Mouse (Mus musculus) neural tube, embryonic 15.5 days (tissue): Measurements from ENCODE around the gene Fzd2. TPM values are rescaled to one million over a fixed set of nuclear protein-coding genes. Genes with fewer than 3 reads are reported as not detected.

ENCODE experiments used
- ATAC-seq: fragments of 200-750 bp; cut with Nextera tagmentation; 2 replicates; pipeline ENCODE4 v1.8.0; 2017; ENCODE audit warnings: mild to moderate bottlenecking, moderate TSS enrichment, moderate library complexity; ENCODE audit not compliant: low FRiP score
- H3K27ac ChIP-seq: fragments of 300-500 bp; sonication (generic); replicated peaks from 2 replicates; pipeline ENCODE4 v1.5.1; 2015; ENCODE audit warnings: mild to moderate bottlenecking, inconsistent platforms
- H3K27me3 ChIP-seq: fragments of 300-500 bp; sonication (generic); replicated peaks from 2 replicates; pipeline ENCODE4 v1.6.1; 2015; ENCODE audit warnings: inconsistent platforms
- H3K36me3 ChIP-seq: fragments of 300-500 bp; sonication (generic); 2 replicates; pipeline ENCODE4 v1.6.1; 2015; ENCODE audit warnings: inconsistent platforms
- H3K4me1 ChIP-seq: fragments of 300-500 bp; sonication (generic); 2 replicates; pipeline ENCODE4 v1.6.1; 2015; ENCODE audit warnings: inconsistent platforms
- H3K4me2 ChIP-seq: fragments of 300-500 bp; sonication (generic); 2 replicates; pipeline ENCODE4 v1.6.1; 2015; ENCODE audit warnings: inconsistent platforms, mild to moderate bottlenecking, moderate library complexity
- H3K4me3 ChIP-seq: fragments of 300-500 bp; sonication (generic); replicated peaks from 2 replicates; pipeline ENCODE4 v1.5.1; 2015; ENCODE audit warnings: mild to moderate bottlenecking, inconsistent platforms
- H3K9ac ChIP-seq: fragments of 300-500 bp; sonication (generic); replicated peaks from 2 replicates; pipeline ENCODE4 v1.6.1; 2015; ENCODE audit warnings: mild to moderate bottlenecking, inconsistent platforms
- H3K9me3 ChIP-seq: fragments of 300-500 bp; sonication (generic); replicated peaks from 2 replicates; pipeline ENCODE4 v1.6.1; 2016; ENCODE audit warnings: inconsistent platforms
- WGBS: fragments of 180-500 bp; shearing (Covaris S2); methylation state at CpG from one replicate; pipeline ENCODE4 v1.1.7; 2015; ENCODE audit warnings: mixed read lengths; 5-methylcytosine and 5-hydroxymethylcytosine counted together
- polyA plus RNA-seq: library from polyadenylated mRNA; unstranded; fragments of >200 nt; fragmentation: Nextera tagmentation; extraction: Ambion mirVana; gene quantifications from 2 replicates; pipeline ENCODE4 v1.2.1, GENCODE M21; 2015

The Fzd2 gene
- polyA plus RNA-seq, 1 experiment from 2014 or later, result 8.0 TPM

DNA sequence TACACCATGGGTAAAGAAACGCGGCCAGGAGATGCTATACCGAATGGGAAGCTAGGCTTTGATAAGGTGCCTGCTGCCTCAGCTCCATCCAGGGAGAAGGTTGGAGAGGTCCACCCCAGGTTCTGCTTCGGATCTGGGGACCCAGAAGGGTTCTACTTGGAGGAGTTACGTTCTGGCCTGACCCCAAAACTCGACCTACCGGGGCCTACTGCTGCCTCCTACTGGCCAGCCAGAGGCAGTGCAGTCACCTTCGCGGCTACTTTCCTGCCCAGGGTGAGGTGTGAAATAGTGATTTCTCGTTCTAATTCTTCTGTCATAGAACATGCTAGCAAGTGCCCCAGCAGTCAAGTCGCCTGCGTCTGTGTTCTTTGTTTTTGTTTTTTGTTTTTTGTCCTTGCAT lies 36.0 kb upstream of the Fzd2 start:
- WGBS, result 83% methylated on average over 12 of the region's 12 CpGs
- H3K4me2 ChIP-seq, result no peak overlapping the region
- no peak for ATAC-seq

DNA sequence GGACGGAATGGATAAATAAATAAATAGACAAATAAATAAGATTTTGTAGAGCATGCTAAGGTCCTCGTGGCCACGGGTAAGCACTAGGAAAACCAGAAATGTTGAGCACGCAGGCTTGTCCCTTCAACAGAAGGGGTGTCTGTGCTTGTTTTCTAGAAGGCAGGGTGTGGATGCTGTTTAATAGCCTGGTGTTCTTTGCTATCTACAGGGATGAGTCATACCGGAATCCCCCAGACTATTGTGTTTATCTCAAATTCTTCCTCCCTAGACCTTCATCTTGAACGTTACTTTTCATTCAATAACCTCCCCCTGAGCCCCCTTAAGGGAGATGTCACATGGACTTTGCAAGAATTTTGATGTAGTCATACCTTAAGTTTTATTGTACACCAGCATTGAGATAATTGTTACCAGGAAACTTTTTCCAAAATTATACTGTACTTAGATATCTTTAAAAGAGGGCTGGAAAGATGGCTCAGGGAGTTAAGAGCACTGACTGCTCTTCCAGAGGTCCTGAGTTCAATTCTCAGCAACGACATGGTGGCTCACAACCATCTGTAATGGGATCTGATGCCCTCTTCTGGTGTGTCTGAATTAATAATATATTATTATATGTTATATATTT lies 35.3 kb upstream of the Fzd2 start:
- H3K27me3 ChIP-seq, result no peaks in the 10 kb centered on the region
- H3K27ac ChIP-seq, result no peak overlapping the region
- no peak for ATAC-seq
- H3K4me3 ChIP-seq, result no peak overlapping the region
- no peaks in the 10 kb centered on the region for H3K36me3 ChIP-seq
- 0 out of 2 replicates have a peak, but pooled peaks cover 5% of the 10 kb centered on the region for H3K4me1 ChIP-seq
- no peak overlapping the region for H3K9ac ChIP-seq
- H3K4me2 ChIP-seq, result no peak overlapping the region
- no peaks in the 10 kb centered on the region for H3K9me3 ChIP-seq
- 83% methylated on average over 7 of the region's 7 CpGs for WGBS

More for the DNA sequence above, 36.0 kb upstream of the Fzd2 start:
- Histone ChIP-seq H3K4me3 (no peak overlapping the region), H3K9ac (no peak overlapping the region), H3K9me3 (no peaks in the 10 kb centered on the region), H3K27ac (no peak overlapping the region), H3K4me1 (0 out of 2 replicates have a peak, but pooled peaks cover 3% of the 10 kb centered on the region), H3K36me3 (no peaks in the 10 kb centered on the region), H3K27me3 (no peaks in the 10 kb centered on the region)

DNA sequence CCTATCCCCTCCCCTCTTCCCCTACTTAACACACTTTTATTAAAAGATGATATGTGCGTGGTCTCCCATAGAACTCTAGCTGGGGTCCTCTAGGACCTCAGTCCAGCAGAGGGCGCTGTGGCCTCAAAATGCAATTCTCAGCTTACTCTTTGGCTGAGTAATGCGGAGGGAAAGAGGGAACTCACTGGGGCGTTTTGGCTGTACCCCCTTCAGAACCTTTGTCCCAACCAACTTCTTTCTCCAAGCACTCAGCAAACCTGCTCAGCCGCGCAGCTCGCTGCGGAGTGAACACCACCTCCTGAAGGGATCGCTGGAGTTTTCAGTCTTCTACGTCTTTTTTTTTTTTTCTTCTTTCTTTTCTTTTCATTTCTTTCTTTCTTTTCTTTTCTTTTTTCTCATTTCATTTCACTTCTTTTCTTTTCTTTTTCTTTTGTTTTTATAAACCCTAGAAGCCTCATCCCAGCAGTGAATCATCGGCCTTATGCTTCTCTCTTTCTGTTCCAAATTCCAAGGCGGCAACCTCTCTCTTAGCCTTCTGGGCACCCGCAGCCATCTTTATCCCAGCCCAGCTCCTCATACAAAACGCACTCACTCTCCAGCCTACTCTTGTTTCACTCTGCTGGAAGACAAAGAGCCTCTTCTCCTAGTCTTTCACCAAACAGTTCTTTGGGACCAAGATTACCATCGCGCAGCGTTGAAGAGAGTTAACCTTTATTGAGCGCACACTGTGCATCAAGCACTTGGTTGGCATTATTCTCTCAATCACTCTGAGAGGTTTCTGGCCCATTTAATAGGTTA lies 31.1 kb upstream of the Fzd2 start:
- peak overlapping the region; percentile 56 for H3K9ac ChIP-seq
- ATAC-seq, result 0 out of 2 replicates have a peak, but pooled peaks have one; percentile 50
- peak overlapping the region; percentile 42 for H3K4me3 ChIP-seq
- 6% methylated on average over 18 of the region's 18 CpGs for WGBS
- H3K36me3 ChIP-seq, result no peaks in the 10 kb centered on the region
- H3K4me2 ChIP-seq, result peak overlapping the region; percentile 84
- no peaks in the 10 kb centered on the region for H3K27me3 ChIP-seq
- no peak overlapping the region for H3K27ac ChIP-seq
- H3K4me1 ChIP-seq, result 0 out of 2 replicates have a peak, but pooled peaks cover 5% of the 10 kb centered on the region
- no peaks in the 10 kb centered on the region for H3K9me3 ChIP-seq

- H3K4me1 ChIP-seq, result peaks cover 20% of the 10 kb centered on the region
- H3K4me3 ChIP-seq, result no peak overlapping the region
- no peak for ATAC-seq
- H3K36me3 ChIP-seq, result no peaks in the 10 kb centered on the region
- no peak overlapping the region for H3K27ac ChIP-seq
- 29% methylated on average over 1 of the region's 1 CpGs for whole genome bisulfite sequencing
- no peak overlapping the region for H3K4me2 ChIP-seq
- H3K9ac ChIP-seq, result no peak overlapping the region
- H3K27me3 ChIP-seq, result no peaks in the 10 kb centered on the region
- no peaks in the 10 kb centered on the region for H3K9me3 ChIP-seq
These were observed 29.2 kb upstream of the Fzd2 start for GRCm38 (mm10) chr11:102575034-102575433.

GRCm38 (mm10) chr11:102576050-102576754 lies 28.0 kb upstream of the Fzd2 start:
- Histone ChIP-seq H3K4me2 (no peak overlapping the region), H3K4me1 (peaks cover 21% of the 10 kb centered on the region), H3K9me3 (no peaks in the 10 kb centered on the region), H3K4me3 (no peak overlapping the region), H3K27ac (no peak overlapping the region), H3K9ac (no peak overlapping the region), H3K36me3 (no peaks in the 10 kb centered on the region), H3K27me3 (peaks cover under 1% of the 10 kb centered on the region; the same call in 1 of the 2 replicates)
- no peak for ATAC-seq
- WGBS, result 76% methylated on average over 13 of the region's 13 CpGs

GRCm38 (mm10) chr11:102578341-102579118 lies 25.7 kb upstream of the Fzd2 start:
- ATAC-seq, result peak; percentile 35
- peak overlapping the region; percentile 22 for H3K4me3 ChIP-seq
- peak overlapping the region; percentile 75 for H3K27ac ChIP-seq
- 0 out of 2 replicates have a peak overlapping the region, but pooled peaks have one; percentile 10 for H3K9ac ChIP-seq
- peaks cover 32% of the 10 kb centered on the region for H3K4me1 ChIP-seq
- H3K9me3 ChIP-seq, result no peaks in the 10 kb centered on the region
- no peaks in the 10 kb centered on the region for H3K36me3 ChIP-seq
- H3K27me3 ChIP-seq, result peaks cover 5% of the 10 kb centered on the region; the same call in 1 of the 2 replicates
- 5% methylated on average over 27 of the region's 27 CpGs for WGBS
- H3K4me2 ChIP-seq, result peak overlapping the region; percentile 51

GRCm38 (mm10) chr11:102579165-102580033 lies 24.8 kb upstream of the Fzd2 start, which contains the start of gene Gm11627:
Gene Gm11627, minus strand, starts transcription at chr11:102579461.
- Histone ChIP-seq H3K27me3 (peaks cover 5% of the 10 kb centered on the region; the same call in 1 of the 2 replicates), H3K4me1 (peaks cover 32% of the 10 kb centered on the region), H3K9ac (0 out of 2 replicates have a peak within 1 kb of the TSS, but pooled peaks have one; percentile 10), H3K36me3 (no peaks in the 10 kb centered on the region), H3K9me3 (no peaks in the 10 kb centered on the region), H3K27ac (peak within 1 kb of the TSS; percentile 75), H3K4me2 (peak within 1 kb of the TSS; percentile 51), H3K4me3 (peak within 1 kb of the TSS; percentile 22)
- ATAC-seq, result peak; percentile 84
- WGBS, result 7% methylated on average over 23 of the region's 23 CpGs

DNA sequence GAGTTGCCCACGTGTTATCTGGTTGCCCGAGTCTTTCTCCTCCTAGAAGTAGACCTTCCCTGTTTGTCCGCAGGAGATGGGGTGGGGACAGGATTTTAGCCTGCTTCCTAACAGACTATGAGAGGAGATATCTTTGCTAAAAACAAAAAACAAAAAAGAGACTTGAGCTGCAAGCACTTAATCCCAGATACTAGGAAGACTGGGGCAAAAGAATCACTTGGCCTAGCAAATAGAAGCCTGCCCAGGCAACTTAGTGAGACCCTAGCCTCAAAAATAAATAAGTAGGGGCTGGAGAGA lies 24.2 kb upstream of the Fzd2 start:
- no peak for ATAC-seq
- Histone ChIP-seq H3K4me1 (peaks cover 32% of the 10 kb centered on the region), H3K9me3 (no peaks in the 10 kb centered on the region), H3K4me3 (no peak overlapping the region), H3K4me2 (peak overlapping the region; percentile 51; the same call in 1 of the 2 replicates), H3K9ac (no peak overlapping the region), H3K27ac (peak overlapping the region; percentile 75), H3K36me3 (no peaks in the 10 kb centered on the region), H3K27me3 (peaks cover 5% of the 10 kb centered on the region; the same call in 1 of the 2 replicates)
- 28% methylated on average over 3 of the region's 3 CpGs for WGBS

GRCm38 (mm10) chr11:102581281-102582015 lies 22.7 kb upstream of the Fzd2 start:
- Histone ChIP-seq H3K9ac (no peak overlapping the region), H3K36me3 (no peaks in the 10 kb centered on the region), H3K4me3 (no peak overlapping the region), H3K9me3 (no peaks in the 10 kb centered on the region), H3K27me3 (peaks cover 5% of the 10 kb centered on the region; the same call in 1 of the 2 replicates), H3K4me1 (peaks cover 32% of the 10 kb centered on the region), H3K27ac (peak overlapping the region; percentile 60), H3K4me2 (no peak overlapping the region)
- ATAC-seq, result no peak
- 18% methylated on average over 11 of the region's 11 CpGs for WGBS
